Mouse (Mus musculus) lung, adult 2 months (tissue): ENCODE data around the gene Nova2.

ENCODE experiments used
- CTCF ChIP-seq: fragments of 200-500 bp; IDR thresholded peaks from 2 replicates; pipeline ENCODE4 v1.5.1; 2011; ENCODE audit warnings: mild to moderate bottlenecking, low read length, control low read depth; ENCODE audit not compliant: insufficient read depth
- POLR2A ChIP-seq: fragments of 200-500 bp; IDR thresholded peaks from 2 replicates; pipeline ENCODE4 v1.6.1; 2011; ENCODE audit warnings: low read depth, mild to moderate bottlenecking, control low read depth, low read length, borderline replicate concordance; ENCODE audit errors: extremely low read depth

DNA sequence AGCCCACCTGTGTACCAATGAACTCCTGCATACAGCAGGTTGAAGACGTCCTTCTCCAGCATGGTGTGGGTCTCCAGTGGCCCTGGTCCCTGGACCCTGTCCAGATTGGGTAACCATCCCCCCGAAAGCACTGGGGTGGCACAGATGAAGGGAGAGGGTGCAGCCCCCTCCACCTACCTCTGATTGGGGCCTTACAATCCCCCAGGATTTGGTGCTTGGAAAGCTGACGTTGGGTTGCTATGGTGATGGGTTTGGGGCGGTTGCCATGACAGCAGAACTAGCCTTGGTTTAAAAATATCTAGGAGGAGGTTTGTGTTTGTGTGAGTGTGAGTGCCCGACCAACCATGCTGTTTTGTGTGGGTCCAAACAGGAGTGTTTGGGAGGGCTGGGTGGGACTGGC lies 2.9 kb upstream of the Nova2 start:
- TF ChIP-seq CTCF (no peak), POLR2A (no peak)
